Mouse (Mus musculus) heart, postnatal 0 days (tissue): Measurements from ENCODE around the gene Eif4g3. TPM values are rescaled to one million over a fixed set of nuclear protein-coding genes. Genes with fewer than 3 reads are reported as not detected.
A peak's percentile ranks its signal among the peaks of the same experiment; 100 is the strongest.

Experiments
- ATAC-seq: fragments of 200-750 bp; cut with Nextera tagmentation; 2 replicates; pipeline ENCODE4 v1.8.0; 2017; ENCODE audit warnings: low read depth, moderate number of reproducible peaks, moderate library complexity; ENCODE audit not compliant: insufficient read depth
- DNase-seq: peaks from one replicate; pipeline ENCODE4 v3.0.0-alpha.2; 2016; ENCODE audit warnings: low spot score
- H3K27ac ChIP-seq: fragments of 300-500 bp; sonication (generic); 2 replicates; pipeline ENCODE4 v1.5.1; 2014; ENCODE audit warnings: low read depth, mild to moderate bottlenecking
- H3K27me3 ChIP-seq: fragments of 300-500 bp; sonication (generic); 2 replicates; pipeline ENCODE4 v1.6.1; 2014; ENCODE audit warnings: low read length, mixed read lengths; ENCODE audit not compliant: control insufficient read depth, insufficient read depth
- H3K36me3 ChIP-seq: fragments of 300-500 bp; sonication (generic); replicated peaks from 2 replicates; pipeline ENCODE4 v1.6.1; 2014; ENCODE audit warnings: low read length, mixed read lengths; ENCODE audit not compliant: control insufficient read depth, insufficient read depth
- H3K4me1 ChIP-seq: fragments of 300-500 bp; sonication (generic); 2 replicates; pipeline ENCODE4 v1.6.1; 2014; ENCODE audit warnings: antibody characterized with exemption; ENCODE audit not compliant: control insufficient read depth, insufficient read depth
- H3K4me2 ChIP-seq: fragments of 300-500 bp; sonication (generic); 2 replicates; pipeline ENCODE4 v1.6.1; 2014; ENCODE audit warnings: low read depth, mild to moderate bottlenecking, low read length, moderate library complexity
- H3K4me3 ChIP-seq: fragments of 300-500 bp; sonication (generic); 2 replicates; pipeline ENCODE4 v1.5.1; 2014; ENCODE audit warnings: low read depth, low read length
- H3K9ac ChIP-seq: fragments of 300-500 bp; sonication (generic); replicated peaks from 2 replicates; pipeline ENCODE4 v1.6.1; 2014; ENCODE audit warnings: low read depth, low read length, mixed read lengths
- H3K9me3 ChIP-seq: fragments of 300-500 bp; sonication (generic); replicated peaks from 2 replicates; pipeline ENCODE4 v1.6.1; 2016; ENCODE audit warnings: low read length; ENCODE audit not compliant: control insufficient read depth
- CTCF ChIP-seq: IDR thresholded peaks from 2 replicates; pipeline ENCODE4 v1.5.1; 2016; ENCODE audit warnings: antibody characterized with exemption, control low read depth, low read depth
- EP300 ChIP-seq: IDR thresholded peaks from 2 replicates; pipeline ENCODE4 v1.6.1; 2016; ENCODE audit warnings: antibody characterized with exemption, low read depth
- WGBS: fragments of 180-500 bp; shearing (Covaris S2); extraction: QIAGEN DNeasy Blood & Tissue Kit; methylation state at CpG from one replicate; pipeline ENCODE4 v1.1.7; 2014; 5-methylcytosine and 5-hydroxymethylcytosine counted together
- polyA plus RNA-seq: library from polyadenylated mRNA; unstranded; fragments of >200 nt; fragmentation: Nextera tagmentation; extraction: Ambion mirVana; gene quantifications from 2 replicates; pipeline ENCODE4 v1.2.1, GENCODE M21; 2015
- total RNA-seq: library from RNA; depleted of rRNA; stranded (reverse); fragments of >200 nt; gene quantifications from 2 replicates; pipeline ENCODE4 v1.2.3, GENCODE M21; 2014; ENCODE audit warnings: low replicate concordance

Eif4g3 gene
- total and polyA plus RNA-seq, 2 experiments from 2014 or later = 10.7 to 11.1 TPM

- no peaks in the 10 kb centered on the region for H3K9me3 ChIP-seq
- TF ChIP-seq CTCF = no peak
- no peak for TF ChIP-seq EP300
- 35% methylated on average over 3 of the region's 3 CpGs for WGBS
- H3K27ac ChIP-seq = no peak overlapping the region
- no peaks in the 10 kb centered on the region for H3K27me3 ChIP-seq
- no peak overlapping the region for H3K9ac ChIP-seq
- H3K4me3 ChIP-seq = no peak overlapping the region
- ATAC-seq (no peak), DNase-seq (no peak)
- peaks cover 8% of the 10 kb centered on the region for H3K4me1 ChIP-seq
- H3K36me3 ChIP-seq = peaks cover 7% of the 10 kb centered on the region; the same call in 1 of the 2 replicates
- no peak overlapping the region for H3K4me2 ChIP-seq
Measured at GRCm38 (mm10) chr4:138067858-138068257, 75.0 kb downstream of the Eif4g3 start.

GRCm38 (mm10) chr4:138068598-138068997 lies 75.8 kb downstream of the Eif4g3 start:
- WGBS = 42% methylated on average over 2 of the region's 2 CpGs
- H3K4me3 ChIP-seq = no peak overlapping the region
- DNase-seq (peak; percentile 43), ATAC-seq (no peak)
- peaks cover 11% of the 10 kb centered on the region for H3K4me1 ChIP-seq
- H3K27ac ChIP-seq = no peak overlapping the region
- H3K27me3 ChIP-seq = no peaks in the 10 kb centered on the region
- no peak overlapping the region for H3K4me2 ChIP-seq
- no peaks in the 10 kb centered on the region for H3K9me3 ChIP-seq
- peaks cover 7% of the 10 kb centered on the region; the same call in 1 of the 2 replicates for H3K36me3 ChIP-seq
- H3K9ac ChIP-seq = no peak overlapping the region
- TF ChIP-seq CTCF = no peak
- no peak for TF ChIP-seq EP300

- DNase-seq (no peak), ATAC-seq (no peak)
- H3K4me1 ChIP-seq = peaks cover 11% of the 10 kb centered on the region
- H3K4me3 ChIP-seq = no peak overlapping the region
- H3K4me2 ChIP-seq = no peak overlapping the region
- 86% methylated on average over 4 of the region's 4 CpGs for WGBS
- no peak for TF ChIP-seq CTCF
- TF ChIP-seq EP300 = no peak
- H3K27me3 ChIP-seq = no peaks in the 10 kb centered on the region
- peaks cover 7% of the 10 kb centered on the region; the same call in 1 of the 2 replicates for H3K36me3 ChIP-seq
- H3K9me3 ChIP-seq = no peaks in the 10 kb centered on the region
- H3K27ac ChIP-seq = no peak overlapping the region
- H3K9ac ChIP-seq = no peak overlapping the region
Measured at GRCm38 (mm10) chr4:138069371-138069770, 76.5 kb downstream of the Eif4g3 start.

- WGBS = 45% methylated on average over 6 of the region's 6 CpGs
- TF ChIP-seq CTCF (no peak), EP300 (no peak)
- peaks cover 3% of the 10 kb centered on the region; the same call in 1 of the 2 replicates for H3K4me1 ChIP-seq
- no peaks in the 10 kb centered on the region for H3K27me3 ChIP-seq
- DNase-seq (no peak), ATAC-seq (no peak)
- H3K4me3 ChIP-seq = no peak overlapping the region
- no peak overlapping the region for H3K9ac ChIP-seq
- H3K36me3 ChIP-seq = peaks cover 4% of the 10 kb centered on the region; the same call in 1 of the 2 replicates
- no peak overlapping the region for H3K4me2 ChIP-seq
- no peaks in the 10 kb centered on the region for H3K9me3 ChIP-seq
- 0 out of 2 replicates have a peak overlapping the region, but pooled peaks have one; percentile 1 for H3K27ac ChIP-seq
Measured at GRCm38 (mm10) chr4:138071497-138071896, 78.7 kb downstream of the Eif4g3 start.

GRCm38 (mm10) chr4:138073086-138073485 lies 80.3 kb downstream of the Eif4g3 start:
- H3K9ac ChIP-seq = no peak overlapping the region
- H3K27ac ChIP-seq = 0 out of 2 replicates have a peak overlapping the region, but pooled peaks have one; percentile 13
- peaks cover 3% of the 10 kb centered on the region; the same call in 1 of the 2 replicates for H3K4me1 ChIP-seq
- no peak overlapping the region for H3K4me2 ChIP-seq
- DNase-seq (no peak), ATAC-seq (no peak)
- H3K9me3 ChIP-seq = no peaks in the 10 kb centered on the region
- no peak overlapping the region for H3K4me3 ChIP-seq
- no peaks in the 10 kb centered on the region for H3K27me3 ChIP-seq
- H3K36me3 ChIP-seq = no peaks in the 10 kb centered on the region
- WGBS = 68% methylated on average over 11 of the region's 11 CpGs
- TF ChIP-seq EP300 (no peak), CTCF (no peak)

- Histone ChIP-seq H3K4me3 (no peak overlapping the region), H3K9ac (no peak overlapping the region), H3K4me1 (peaks cover 3% of the 10 kb centered on the region; the same call in 1 of the 2 replicates), H3K9me3 (no peaks in the 10 kb centered on the region), H3K4me2 (no peak overlapping the region), H3K36me3 (0 out of 2 replicates have a peak, but pooled peaks cover 2% of the 10 kb centered on the region), H3K27me3 (no peaks in the 10 kb centered on the region), H3K27ac (0 out of 2 replicates have a peak overlapping the region, but pooled peaks have one; percentile 13)
- ATAC-seq = no peak
- DNase-seq = no peak
- 50% methylated on average over 7 of the region's 7 CpGs for WGBS
- TF ChIP-seq EP300 (no peak), CTCF (no peak)
Measured at GRCm38 (mm10) chr4:138073531-138073930, 80.7 kb downstream of the Eif4g3 start.
